Mouse (Mus musculus) midbrain, postnatal 0 days (tissue): ENCODE measurements around the gene App. TPM values are rescaled to one million over a fixed set of nuclear protein-coding genes. Genes with fewer than 3 reads are reported as not detected.
A peak's percentile ranks its signal among the peaks of the same experiment; 100 is the strongest.

Experiments used
- ATAC-seq: fragments of 200-750 bp; cut with Nextera tagmentation; 2 replicates; pipeline ENCODE4 v1.8.0; 2017; ENCODE audit warnings: moderate number of reproducible peaks, mild to moderate bottlenecking, moderate TSS enrichment, moderate library complexity; ENCODE audit not compliant: low FRiP score
- DNase-seq: peaks from one replicate; pipeline ENCODE4 v3.0.0-alpha.2; 2015; ENCODE audit warnings: low spot score
- H3K27ac ChIP-seq: fragments of 300-500 bp; sonication (generic); 2 replicates; pipeline ENCODE4 v1.5.1; 2014; ENCODE audit warnings: low read depth, mild to moderate bottlenecking, low read length, mixed read lengths
- H3K27me3 ChIP-seq: fragments of 300-500 bp; sonication (generic); 2 replicates; pipeline ENCODE4 v1.6.1; 2014; ENCODE audit warnings: low read length, control low read depth, mixed read lengths; ENCODE audit not compliant: insufficient read depth
- H3K36me3 ChIP-seq: fragments of 300-500 bp; sonication (generic); 2 replicates; pipeline ENCODE4 v1.6.1; 2014; ENCODE audit warnings: low read length, control low read depth, mixed read lengths; ENCODE audit not compliant: insufficient read depth
- H3K4me1 ChIP-seq: fragments of 300-500 bp; sonication (generic); 2 replicates; pipeline ENCODE4 v1.6.1; 2014; ENCODE audit warnings: mild to moderate bottlenecking, control low read depth, antibody characterized with exemption, low read length, mixed read lengths; ENCODE audit not compliant: insufficient read depth
- H3K4me2 ChIP-seq: fragments of 300-500 bp; sonication (generic); 2 replicates; pipeline ENCODE4 v1.6.1; 2014; ENCODE audit warnings: low read depth, mild to moderate bottlenecking, low read length, mixed read lengths; ENCODE audit not compliant: poor library complexity, severe bottlenecking
- H3K4me3 ChIP-seq: fragments of 300-500 bp; sonication (generic); 2 replicates; pipeline ENCODE4 v1.5.1; 2014; ENCODE audit warnings: low read depth, mild to moderate bottlenecking, low read length, moderate library complexity
- H3K9ac ChIP-seq: fragments of 300-500 bp; sonication (generic); replicated peaks from 2 replicates; pipeline ENCODE4 v1.6.1; 2014; ENCODE audit warnings: mild to moderate bottlenecking, low read length, moderate library complexity, mixed read lengths; ENCODE audit not compliant: poor library complexity, severe bottlenecking
- H3K9me3 ChIP-seq: fragments of 300-500 bp; sonication (generic); 2 replicates; pipeline ENCODE4 v1.6.1; 2016; ENCODE audit warnings: low read length, control low read depth
- CTCF ChIP-seq: IDR thresholded peaks from 2 replicates; pipeline ENCODE4 v1.5.1; 2016; ENCODE audit warnings: antibody characterized with exemption, mild to moderate bottlenecking
- WGBS: fragments of 180-500 bp; shearing (Covaris S2); extraction: QIAGEN DNeasy Blood & Tissue Kit; methylation state at CpG from one replicate; pipeline ENCODE4 v1.1.7; 2014; 5-methylcytosine and 5-hydroxymethylcytosine counted together
- polyA plus RNA-seq: library from polyadenylated mRNA; unstranded; fragments of >200 nt; fragmentation: Nextera tagmentation; extraction: Ambion mirVana; gene quantifications from 2 replicates; pipeline ENCODE4 v1.2.1, GENCODE M21; 2015
- total RNA-seq: library from RNA; depleted of rRNA; stranded (reverse); fragments of >200 nt; gene quantifications from 2 replicates; pipeline ENCODE4 v1.2.3, GENCODE M21; 2014

App gene
- total and polyA plus RNA-seq, 2 experiments from 2014 or later = 511 to 597 TPM

DNA sequence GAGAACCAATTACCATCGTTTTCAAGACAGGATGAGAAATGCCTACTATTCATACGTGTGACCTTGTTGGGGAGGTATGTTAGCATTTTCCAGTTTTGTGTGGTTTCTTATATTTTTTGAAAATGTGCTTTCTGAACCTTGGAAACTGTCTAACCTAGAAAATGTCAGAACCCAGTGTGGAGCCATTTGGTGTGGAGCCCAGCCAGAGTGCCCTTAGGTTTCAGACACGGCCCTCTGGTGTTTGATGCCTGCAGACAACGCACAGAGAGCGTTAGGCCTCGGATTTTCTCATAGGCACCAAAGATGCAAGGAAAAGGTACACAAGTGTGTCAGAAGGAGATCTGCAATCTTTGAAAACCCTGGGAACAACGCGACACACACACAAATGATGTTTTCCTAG is 134.8 kb downstream of the App start:
- peak overlapping the region; percentile 21; the same call in 1 of the 2 replicates for H3K27ac ChIP-seq
- no peaks in the 10 kb centered on the region for H3K9me3 ChIP-seq
- TF ChIP-seq CTCF = no peak
- no peak overlapping the region for H3K4me3 ChIP-seq
- DNase-seq = no peak
- H3K9ac ChIP-seq = no peak overlapping the region
- no peak for ATAC-seq
- H3K4me2 ChIP-seq = no peak overlapping the region
- 0 out of 2 replicates have a peak, but pooled peaks cover 9% of the 10 kb centered on the region for H3K4me1 ChIP-seq
- peaks cover 7% of the 10 kb centered on the region; the same call in 1 of the 2 replicates for H3K36me3 ChIP-seq
- 86% methylated on average over 8 of the region's 8 CpGs for WGBS
- no peaks in the 10 kb centered on the region for H3K27me3 ChIP-seq

DNA sequence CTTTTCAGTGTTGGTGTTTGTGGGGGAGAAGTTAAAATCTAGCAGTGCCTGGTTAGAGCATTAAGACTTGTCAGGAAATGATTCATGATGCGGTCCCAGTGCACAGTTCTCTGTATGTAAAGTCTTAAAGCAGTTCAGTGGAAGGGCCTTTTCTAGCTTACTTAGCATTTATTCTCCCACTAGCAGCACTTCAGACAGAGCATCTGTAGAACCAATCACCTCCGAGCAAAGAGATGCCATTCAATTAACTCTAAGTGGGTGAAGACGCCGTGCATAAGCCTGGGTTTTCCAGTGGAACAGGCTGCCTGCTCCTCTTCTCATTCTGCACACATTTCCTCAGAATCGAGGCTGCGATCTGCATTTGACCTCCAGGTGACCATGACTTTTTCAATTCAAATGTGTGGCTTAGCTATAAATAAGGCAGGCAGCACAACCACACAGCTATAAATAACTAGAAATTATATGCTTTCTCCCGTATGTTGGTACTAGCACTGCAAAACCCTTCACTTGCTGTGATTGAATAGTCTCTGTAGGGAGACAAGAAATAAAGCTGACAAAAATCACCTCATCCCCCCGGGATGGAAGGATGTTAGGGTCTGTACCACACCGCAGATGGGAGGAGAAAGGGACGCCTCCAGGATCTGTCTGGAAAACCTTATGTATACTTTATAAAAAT is 135.5 kb downstream of the App start:
- H3K27ac ChIP-seq = peak overlapping the region; percentile 51
- no peak overlapping the region for H3K4me2 ChIP-seq
- DNase-seq (peak; percentile 49), ATAC-seq (no peak)
- H3K4me1 ChIP-seq = 0 out of 2 replicates have a peak, but pooled peaks cover 9% of the 10 kb centered on the region
- WGBS = 62% methylated on average over 10 of the region's 10 CpGs
- H3K36me3 ChIP-seq = peaks cover 3% of the 10 kb centered on the region; the same call in 1 of the 2 replicates
- no peaks in the 10 kb centered on the region for H3K9me3 ChIP-seq
- H3K9ac ChIP-seq = no peak overlapping the region
- H3K4me3 ChIP-seq = no peak overlapping the region
- H3K27me3 ChIP-seq = no peaks in the 10 kb centered on the region
- no peak for TF ChIP-seq CTCF

DNA sequence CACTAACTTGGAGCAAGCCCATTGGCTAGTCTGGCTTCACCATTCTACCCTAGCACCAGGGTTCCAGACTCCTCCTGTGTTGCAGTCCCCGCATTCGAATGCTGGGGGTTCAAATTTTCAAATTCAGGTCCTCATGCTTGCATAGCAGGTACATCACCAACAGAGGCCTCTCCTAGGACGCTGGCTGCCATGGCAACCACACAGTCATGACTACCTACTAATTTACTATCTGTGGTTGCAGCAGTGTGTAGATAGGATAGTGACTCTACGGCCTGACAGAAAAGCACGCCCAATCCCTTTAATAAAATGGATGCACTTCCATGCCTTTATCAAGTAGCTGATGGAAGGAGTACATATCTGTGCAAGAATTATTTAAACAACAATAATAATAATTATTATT is 137.8 kb downstream of the App start:
- no peak for TF ChIP-seq CTCF
- Histone ChIP-seq H3K4me2 (no peak overlapping the region), H3K9ac (no peak overlapping the region), H3K27ac (no peak overlapping the region), H3K27me3 (no peaks in the 10 kb centered on the region), H3K4me3 (no peak overlapping the region), H3K9me3 (no peaks in the 10 kb centered on the region), H3K36me3 (peaks cover 7% of the 10 kb centered on the region), H3K4me1 (0 out of 2 replicates have a peak, but pooled peaks cover 6% of the 10 kb centered on the region)
- DNase-seq (no peak), ATAC-seq (no peak)
- WGBS = 73% methylated on average over 5 of the region's 5 CpGs

DNA sequence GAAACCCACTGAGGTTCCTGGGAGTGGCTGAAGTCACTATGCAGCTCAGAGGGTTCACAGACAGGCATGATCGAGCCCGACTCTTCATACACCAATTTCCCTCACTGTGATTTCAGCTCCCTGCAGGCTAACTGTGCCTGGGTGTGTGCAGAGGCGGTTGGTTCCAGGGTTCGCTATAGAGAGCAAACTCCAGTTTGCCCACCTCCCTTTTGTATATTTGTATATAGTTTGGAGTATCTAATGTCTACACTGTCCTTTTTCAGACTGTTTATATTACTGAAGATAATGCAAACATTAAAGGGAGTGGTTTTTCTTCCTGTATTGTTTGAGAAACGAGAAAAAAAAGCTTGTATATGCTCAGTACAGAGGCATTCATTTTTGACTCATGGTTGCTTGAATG is 139.8 kb downstream of the App start:
- DNase-seq = no peak
- Histone ChIP-seq H3K9me3 (no peaks in the 10 kb centered on the region), H3K4me1 (0 out of 2 replicates have a peak, but pooled peaks cover 6% of the 10 kb centered on the region), H3K36me3 (peaks cover 10% of the 10 kb centered on the region), H3K27ac (no peak overlapping the region), H3K9ac (no peak overlapping the region), H3K4me2 (no peak overlapping the region), H3K4me3 (no peak overlapping the region), H3K27me3 (no peaks in the 10 kb centered on the region)
- WGBS = 85% methylated on average over 5 of the region's 5 CpGs
- no peak for ATAC-seq
- no peak for TF ChIP-seq CTCF

DNA sequence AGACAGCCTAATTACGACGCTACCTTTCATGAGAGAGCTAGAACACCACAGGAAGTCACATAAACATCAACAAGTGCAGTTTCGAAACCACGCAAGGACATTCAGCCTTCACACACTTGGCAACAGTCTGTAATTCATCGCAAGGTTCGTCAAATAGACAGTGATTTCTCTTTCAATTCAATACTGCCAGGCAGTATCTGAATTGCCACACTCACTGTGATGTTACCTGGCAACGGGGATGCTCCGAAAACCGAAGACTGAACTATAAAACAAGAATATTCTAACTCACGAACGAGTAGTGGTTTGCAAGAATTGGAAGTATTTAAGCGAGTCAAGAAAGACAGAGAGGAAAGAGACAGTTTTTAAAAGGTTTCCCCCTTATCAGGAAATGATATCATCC is 142.8 kb downstream of the App start:
- Histone ChIP-seq H3K27ac (0 out of 2 replicates have a peak overlapping the region, but pooled peaks have one; percentile 12), H3K4me2 (no peak overlapping the region), H3K9me3 (no peaks in the 10 kb centered on the region), H3K9ac (no peak overlapping the region), H3K4me3 (no peak overlapping the region), H3K4me1 (0 out of 2 replicates have a peak, but pooled peaks cover 1% of the 10 kb centered on the region), H3K36me3 (peaks cover 7% of the 10 kb centered on the region; the same call in 1 of the 2 replicates), H3K27me3 (no peaks in the 10 kb centered on the region)
- DNase-seq = peak; percentile 15
- ATAC-seq = no peak
- TF ChIP-seq CTCF = no peak
- 85% methylated on average over 12 of the region's 12 CpGs for WGBS

DNA sequence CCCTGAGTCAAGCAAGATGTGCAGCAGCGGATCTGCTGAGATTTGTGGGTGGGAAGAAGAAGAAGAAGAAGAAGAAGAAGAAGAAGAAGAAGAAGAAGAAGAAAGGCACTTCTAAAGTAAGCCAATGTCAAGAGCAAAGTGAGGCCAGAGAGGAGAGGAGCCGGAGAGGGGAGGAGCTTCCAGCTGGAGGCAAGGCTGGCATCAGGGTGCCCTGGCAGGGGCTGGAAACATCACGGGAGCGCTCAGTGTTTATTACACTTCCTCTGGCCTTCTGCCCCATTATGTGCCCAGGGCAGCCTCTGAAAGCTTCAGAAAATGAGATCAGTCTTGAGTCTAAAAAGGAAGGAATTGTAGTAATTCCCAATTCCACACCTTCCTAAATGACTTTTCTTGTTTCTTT is 145.2 kb downstream of the App start:
- ATAC-seq = no peak
- H3K27me3 ChIP-seq = no peaks in the 10 kb centered on the region
- H3K4me1 ChIP-seq = no peaks in the 10 kb centered on the region
- H3K4me3 ChIP-seq = no peak overlapping the region
- H3K4me2 ChIP-seq = no peak overlapping the region
- no peak overlapping the region for H3K27ac ChIP-seq
- peaks cover 20% of the 10 kb centered on the region for H3K36me3 ChIP-seq
- H3K9me3 ChIP-seq = no peaks in the 10 kb centered on the region
- no peak for DNase-seq
- H3K9ac ChIP-seq = no peak overlapping the region
- whole genome bisulfite sequencing = 91% methylated on average over 4 of the region's 4 CpGs
- no peak for TF ChIP-seq CTCF
